Mouse (Mus musculus) forebrain, embryonic 10.5 days (tissue): ENCODE results near the gene Plekha5. TPM values are rescaled to one million over a fixed set of nuclear protein-coding genes. Genes with fewer than 3 reads are reported as not detected.

Experiments
- DNase-seq: peaks from one replicate; pipeline ENCODE4 v3.0.0-alpha.2; 2017; ENCODE audit warnings: low spot score; ENCODE audit errors: extremely low spot score
- H3K27ac ChIP-seq: fragments of 300-500 bp; sonication (generic); 2 replicates; pipeline ENCODE4 v1.5.1; 2016; ENCODE audit warnings: mild to moderate bottlenecking
- H3K27me3 ChIP-seq: fragments of 300-500 bp; sonication (generic); 2 replicates; pipeline ENCODE4 v1.6.1; 2016; ENCODE audit warnings: mild to moderate bottlenecking; ENCODE audit not compliant: poor library complexity, severe bottlenecking
- H3K36me3 ChIP-seq: fragments of 300-500 bp; sonication (generic); replicated peaks from 2 replicates; pipeline ENCODE4 v1.6.1; 2016; ENCODE audit warnings: mild to moderate bottlenecking, moderate library complexity
- H3K4me1 ChIP-seq: fragments of 300-500 bp; sonication (generic); 2 replicates; pipeline ENCODE4 v1.6.1; 2016
- H3K4me3 ChIP-seq: fragments of 300-500 bp; sonication (generic); 2 replicates; pipeline ENCODE4 v1.5.1; 2016; ENCODE audit warnings: mild to moderate bottlenecking, moderate library complexity
- H3K9me3 ChIP-seq: fragments of 300-500 bp; sonication (generic); 2 replicates; pipeline ENCODE4 v1.6.1; 2016; ENCODE audit warnings: mild to moderate bottlenecking, moderate library complexity
- WGBS: fragments of 180-500 bp; shearing (Covaris S2); methylation state at CpG from one replicate; pipeline ENCODE4 v1.1.7; 2016; 5-methylcytosine and 5-hydroxymethylcytosine counted together
- polyA plus RNA-seq: library from polyadenylated mRNA; unstranded; fragments of >200 nt; fragmentation: Nextera tagmentation; extraction: Ambion mirVana; gene quantifications from 2 replicates; pipeline ENCODE4 v1.2.1, GENCODE M21; 2016

The Plekha5 gene
- polyA plus RNA-seq, 1 experiment from 2014 or later = 46.0 TPM

DNA sequence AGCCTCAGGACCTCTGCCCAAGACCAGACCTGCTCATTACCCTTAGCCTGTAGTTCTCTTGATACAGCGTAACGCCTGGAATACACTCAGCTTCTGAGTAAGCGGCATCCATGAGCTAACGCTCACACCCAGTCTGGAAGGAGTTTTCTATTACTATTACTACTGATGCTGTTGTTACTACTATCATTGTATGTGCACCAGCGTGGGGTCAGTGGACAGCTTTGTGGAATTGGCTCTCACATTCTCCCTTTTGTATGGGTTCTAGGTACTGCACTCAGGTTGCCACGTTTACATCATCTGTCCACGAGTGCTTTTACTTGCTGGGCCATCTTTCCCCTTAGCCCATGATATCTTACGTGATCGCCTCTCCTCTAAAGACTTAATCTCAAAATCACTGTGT, 8.5 kb downstream of the Plekha5 start:
- 95% methylated on average over 9 of the region's 9 CpGs for WGBS
- Histone ChIP-seq H3K4me3 (no peak overlapping the region), H3K36me3 (peaks cover 86% of the 10 kb centered on the region), H3K4me1 (no peaks in the 10 kb centered on the region), H3K27ac (no peak overlapping the region), H3K9me3 (no peaks in the 10 kb centered on the region; the same call in 1 of the 2 replicates), H3K27me3 (no peaks in the 10 kb centered on the region)
- DNase-seq = no peak

DNA sequence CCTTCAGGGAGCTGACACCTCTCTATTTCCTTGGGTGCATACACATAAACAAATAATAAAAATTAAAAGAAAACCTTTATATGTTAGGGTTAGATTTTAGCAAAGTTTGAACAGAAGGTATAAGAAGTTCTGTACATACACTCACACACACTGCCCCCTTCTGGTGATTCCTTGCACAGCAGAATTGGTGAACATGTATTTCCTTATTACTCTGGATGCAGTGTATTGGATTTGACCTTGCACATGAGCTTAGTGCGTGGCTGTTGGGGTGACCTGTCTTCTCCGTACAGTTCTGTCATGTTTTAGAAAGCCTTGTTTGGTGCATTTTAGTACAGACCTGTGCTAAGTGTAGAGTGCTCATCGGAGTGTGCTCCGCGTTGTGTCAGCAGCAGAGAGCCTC, 19.5 kb downstream of the Plekha5 start:
- 93% methylated on average over 5 of the region's 5 CpGs for WGBS
- Histone ChIP-seq H3K9me3 (no peaks in the 10 kb centered on the region), H3K4me3 (no peak overlapping the region), H3K36me3 (peaks cover 13% of the 10 kb centered on the region), H3K27ac (no peak overlapping the region), H3K4me1 (peaks cover 42% of the 10 kb centered on the region), H3K27me3 (no peaks in the 10 kb centered on the region)
- peak; percentile 37 for DNase-seq

DNA sequence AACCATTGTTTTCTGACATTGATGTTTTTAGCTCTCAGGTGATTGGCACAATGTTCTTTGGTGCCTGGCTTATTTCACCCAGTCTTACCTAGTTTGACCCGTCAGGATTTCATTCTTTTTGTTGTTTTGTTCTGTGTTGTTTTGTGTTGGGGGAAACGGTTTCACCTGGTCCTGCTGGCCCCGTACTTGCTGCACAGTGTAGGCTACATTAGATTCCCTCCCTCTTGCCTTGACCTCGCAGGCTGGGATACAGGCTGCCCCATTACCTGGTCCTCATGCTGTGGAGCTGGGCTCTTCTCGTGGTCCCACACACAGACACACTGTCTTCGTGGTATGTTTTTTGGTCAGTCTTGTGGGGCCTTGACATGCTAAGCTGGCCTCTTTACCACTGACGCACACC, 20.3 kb downstream of the Plekha5 start:
- WGBS = 64% methylated on average over 7 of the region's 7 CpGs
- no peak for DNase-seq
- no peak overlapping the region for H3K4me3 ChIP-seq
- peaks cover 18% of the 10 kb centered on the region for H3K36me3 ChIP-seq
- H3K27ac ChIP-seq = 0 out of 2 replicates have a peak overlapping the region, but pooled peaks have one; percentile 77
- no peaks in the 10 kb centered on the region for H3K9me3 ChIP-seq
- H3K27me3 ChIP-seq = no peaks in the 10 kb centered on the region
- H3K4me1 ChIP-seq = peaks cover 39% of the 10 kb centered on the region

DNA sequence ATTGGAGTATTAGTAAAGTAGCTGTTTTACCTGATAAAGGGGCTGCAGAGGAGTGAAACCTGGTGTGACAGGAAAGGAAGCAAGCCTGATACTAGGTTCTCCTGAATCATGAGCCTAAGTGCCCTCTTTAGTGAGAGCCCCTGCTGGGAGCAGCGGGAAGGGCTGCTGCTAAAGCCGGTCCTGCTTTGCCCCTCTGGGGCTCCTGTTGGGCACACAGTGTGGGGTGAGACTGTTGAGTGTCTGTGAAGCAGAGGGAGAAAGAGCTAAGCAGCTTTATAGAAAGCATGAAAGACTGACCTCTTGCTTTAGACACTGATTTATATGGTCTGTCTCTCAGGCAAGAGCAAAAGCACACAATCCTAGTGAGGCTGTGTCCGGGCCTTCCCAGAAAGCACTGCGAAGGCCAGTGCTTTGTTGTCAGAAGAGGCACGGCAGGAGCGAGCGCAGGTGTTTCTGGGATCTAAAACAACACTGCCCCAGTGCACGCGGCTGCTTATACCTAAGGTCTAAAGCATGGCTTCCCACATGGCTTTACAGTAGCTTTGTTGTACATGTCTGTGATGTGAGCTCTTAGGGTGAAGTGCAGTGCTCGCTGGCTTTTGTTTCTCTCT, 21.1 kb downstream of the Plekha5 start:
- Histone ChIP-seq H3K27ac (peak overlapping the region; percentile 77), H3K4me1 (peaks cover 33% of the 10 kb centered on the region), H3K4me3 (peak overlapping the region; percentile 20; the same call in 1 of the 2 replicates), H3K27me3 (no peaks in the 10 kb centered on the region), H3K36me3 (peaks cover 23% of the 10 kb centered on the region), H3K9me3 (no peaks in the 10 kb centered on the region)
- 22% methylated on average over 10 of the region's 10 CpGs for WGBS
- DNase-seq = no peak

DNA sequence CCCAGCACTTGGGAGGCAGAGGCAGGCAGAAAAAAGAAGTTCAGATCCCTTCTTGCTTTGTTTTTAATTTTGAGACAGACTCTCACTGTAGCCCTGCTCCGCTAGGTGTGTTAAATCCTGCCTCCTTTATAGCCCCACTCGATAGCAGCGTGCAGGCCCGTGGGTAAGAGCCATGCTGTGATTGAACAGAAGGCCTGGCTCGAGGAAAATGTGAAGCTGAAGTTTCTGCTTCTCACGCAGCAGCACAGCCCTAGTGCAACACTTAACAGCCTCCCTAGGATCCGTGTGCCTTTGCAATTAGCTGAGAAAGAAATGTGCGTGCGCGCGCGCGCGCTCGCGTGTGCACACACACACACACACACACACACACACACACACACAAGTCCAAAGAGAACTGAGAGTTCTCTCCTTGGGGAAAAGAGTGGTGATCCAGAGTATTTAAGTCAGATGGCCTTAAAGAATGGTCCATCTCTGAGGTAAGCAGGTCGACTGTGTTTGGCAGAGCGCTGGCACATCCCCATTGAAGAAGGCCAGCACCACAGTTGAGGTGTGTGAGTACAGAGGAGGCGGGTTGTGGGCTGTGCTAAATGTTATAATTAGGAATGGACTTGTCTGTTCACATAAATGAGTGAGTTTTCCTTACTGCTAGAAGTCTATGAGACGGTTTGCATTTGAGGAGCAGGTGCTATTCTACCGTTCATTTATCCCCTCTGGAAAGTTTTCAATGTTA, 24.3 kb downstream of the Plekha5 start:
- no peaks in the 10 kb centered on the region for H3K9me3 ChIP-seq
- WGBS = 93% methylated on average over 21 of the region's 21 CpGs
- peaks cover 43% of the 10 kb centered on the region for H3K36me3 ChIP-seq
- H3K27ac ChIP-seq = no peak overlapping the region
- no peak for DNase-seq
- peaks cover 22% of the 10 kb centered on the region for H3K4me1 ChIP-seq
- H3K4me3 ChIP-seq = no peak overlapping the region
- no peaks in the 10 kb centered on the region for H3K27me3 ChIP-seq

DNA sequence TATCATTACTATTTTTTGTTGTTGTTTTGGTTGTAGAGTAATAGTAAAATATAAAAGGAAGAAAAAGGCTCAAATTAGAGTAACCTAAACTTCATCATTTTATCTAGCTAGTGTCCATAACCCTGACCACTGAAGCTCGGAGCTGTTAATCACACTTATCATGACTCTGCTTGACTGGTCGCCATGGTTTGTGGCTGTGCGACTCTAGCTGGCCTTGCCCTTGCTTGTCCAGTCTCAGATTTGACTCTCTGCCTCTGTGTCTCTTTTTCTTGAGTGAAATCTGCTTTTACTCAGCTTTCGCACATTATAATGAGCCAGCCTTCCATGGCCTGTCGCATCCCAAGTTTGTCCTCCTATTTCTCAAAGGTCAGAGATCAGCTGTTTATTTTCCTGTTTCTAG, 26.8 kb downstream of the Plekha5 start:
- no peak overlapping the region for H3K27ac ChIP-seq
- WGBS = 95% methylated on average over 5 of the region's 5 CpGs
- no peak for DNase-seq

DNA sequence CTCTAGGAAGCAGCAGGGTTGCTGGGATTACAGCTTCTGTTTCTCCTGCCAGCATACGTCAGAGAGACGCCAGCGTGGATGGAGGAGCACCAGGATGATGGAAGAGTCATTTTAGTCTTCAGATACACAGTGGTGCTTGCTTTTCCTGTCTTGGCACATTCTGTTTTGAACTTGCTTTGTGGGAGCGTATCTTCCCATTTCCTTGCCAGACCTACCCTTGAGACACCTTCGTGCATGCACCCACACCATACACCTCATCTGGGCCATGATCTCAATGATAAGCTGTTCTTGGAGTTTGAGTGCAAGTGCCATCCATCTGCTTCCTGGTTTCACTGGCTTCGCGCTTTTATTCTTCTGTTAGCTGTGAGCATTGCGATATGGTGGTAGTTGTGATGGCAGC, 28.9 kb downstream of the Plekha5 start:
- DNase-seq = no peak
- Histone ChIP-seq H3K27me3 (no peaks in the 10 kb centered on the region), H3K4me3 (no peak overlapping the region), H3K9me3 (no peaks in the 10 kb centered on the region), H3K36me3 (peaks cover 53% of the 10 kb centered on the region), H3K4me1 (no peaks in the 10 kb centered on the region), H3K27ac (no peak overlapping the region)
- 94% methylated on average over 8 of the region's 8 CpGs for WGBS

More for the DNA sequence above, 26.8 kb downstream of the Plekha5 start:
- H3K4me1 ChIP-seq = no peaks in the 10 kb centered on the region
- no peak overlapping the region for H3K4me3 ChIP-seq
- no peaks in the 10 kb centered on the region for H3K27me3 ChIP-seq
- H3K36me3 ChIP-seq = peaks cover 49% of the 10 kb centered on the region
- H3K9me3 ChIP-seq = no peaks in the 10 kb centered on the region

DNA sequence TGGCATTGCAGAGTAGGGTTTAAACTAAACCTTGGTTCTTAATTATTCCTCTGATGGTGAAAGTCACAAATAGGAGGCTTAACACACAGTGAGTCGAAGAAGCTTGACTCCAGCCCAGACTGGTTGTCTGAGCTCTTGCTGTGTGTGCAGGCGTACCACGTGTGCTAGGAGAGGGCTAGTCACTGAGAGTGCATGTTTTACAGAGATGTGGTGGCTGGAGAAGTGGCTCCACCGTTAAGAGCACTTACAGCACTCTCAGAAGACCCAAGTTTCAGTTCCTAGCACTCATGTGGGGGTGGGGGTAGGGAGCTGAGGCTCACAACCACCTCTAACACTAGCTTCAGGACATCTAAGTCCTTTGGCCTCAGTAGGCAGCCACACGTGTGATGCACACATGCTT, 29.6 kb downstream of the Plekha5 start:
- no peaks in the 10 kb centered on the region for H3K27me3 ChIP-seq
- no peak overlapping the region for H3K4me3 ChIP-seq
- no peaks in the 10 kb centered on the region for H3K4me1 ChIP-seq
- no peaks in the 10 kb centered on the region for H3K9me3 ChIP-seq
- WGBS = 94% methylated on average over 5 of the region's 5 CpGs
- DNase-seq = no peak
- peaks cover 51% of the 10 kb centered on the region for H3K36me3 ChIP-seq
- H3K27ac ChIP-seq = no peak overlapping the region

DNA sequence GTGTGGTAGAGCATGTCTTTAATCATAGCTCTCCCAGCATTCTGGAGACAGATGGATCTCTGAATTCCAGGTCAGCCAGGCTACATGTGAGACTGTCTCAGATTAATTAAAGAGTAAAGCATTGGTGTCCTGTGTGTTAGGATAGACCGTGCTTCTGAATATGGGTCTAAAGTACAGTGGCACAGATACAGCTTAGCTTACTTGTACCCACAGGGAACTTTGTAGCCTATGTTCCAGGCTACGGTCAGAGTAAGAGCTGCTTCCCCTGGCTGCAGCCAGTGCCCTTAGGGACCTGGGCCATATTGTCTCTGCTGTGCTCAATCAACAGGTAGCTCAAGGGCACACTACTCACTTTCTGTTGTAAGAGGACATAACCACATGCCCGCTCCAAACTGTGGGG, 30.5 kb downstream of the Plekha5 start:
- DNase-seq = no peak
- H3K27me3 ChIP-seq = no peaks in the 10 kb centered on the region
- no peaks in the 10 kb centered on the region for H3K9me3 ChIP-seq
- no peak overlapping the region for H3K4me3 ChIP-seq
- H3K27ac ChIP-seq = no peak overlapping the region
- 95% methylated on average over 3 of the region's 3 CpGs for WGBS
- peaks cover 49% of the 10 kb centered on the region for H3K36me3 ChIP-seq
- H3K4me1 ChIP-seq = no peaks in the 10 kb centered on the region

DNA sequence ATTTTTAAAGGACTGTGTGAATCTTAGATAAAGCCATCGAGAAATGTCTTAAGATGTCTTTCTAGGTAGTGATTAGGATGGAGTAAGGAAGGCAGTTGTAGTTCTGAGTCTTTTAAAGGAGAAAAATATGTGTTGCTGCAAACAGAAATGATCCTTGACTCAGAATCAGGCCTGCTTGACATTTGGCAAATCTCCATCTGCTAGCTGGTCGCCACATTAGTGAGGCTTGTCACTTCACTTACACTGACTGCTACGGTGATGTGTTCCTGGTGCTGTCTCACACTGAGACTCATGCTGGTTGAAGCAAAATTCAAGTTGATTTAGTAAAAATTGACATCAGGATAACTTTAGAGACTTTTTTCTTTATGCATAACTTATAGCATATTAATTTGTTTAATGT, 32.0 kb downstream of the Plekha5 start:
- WGBS = 96% methylated on average over 3 of the region's 3 CpGs
- Histone ChIP-seq H3K4me3 (no peak overlapping the region), H3K27me3 (no peaks in the 10 kb centered on the region), H3K4me1 (no peaks in the 10 kb centered on the region), H3K27ac (no peak overlapping the region), H3K9me3 (no peaks in the 10 kb centered on the region), H3K36me3 (peaks cover 44% of the 10 kb centered on the region)
- DNase-seq = no peak

DNA sequence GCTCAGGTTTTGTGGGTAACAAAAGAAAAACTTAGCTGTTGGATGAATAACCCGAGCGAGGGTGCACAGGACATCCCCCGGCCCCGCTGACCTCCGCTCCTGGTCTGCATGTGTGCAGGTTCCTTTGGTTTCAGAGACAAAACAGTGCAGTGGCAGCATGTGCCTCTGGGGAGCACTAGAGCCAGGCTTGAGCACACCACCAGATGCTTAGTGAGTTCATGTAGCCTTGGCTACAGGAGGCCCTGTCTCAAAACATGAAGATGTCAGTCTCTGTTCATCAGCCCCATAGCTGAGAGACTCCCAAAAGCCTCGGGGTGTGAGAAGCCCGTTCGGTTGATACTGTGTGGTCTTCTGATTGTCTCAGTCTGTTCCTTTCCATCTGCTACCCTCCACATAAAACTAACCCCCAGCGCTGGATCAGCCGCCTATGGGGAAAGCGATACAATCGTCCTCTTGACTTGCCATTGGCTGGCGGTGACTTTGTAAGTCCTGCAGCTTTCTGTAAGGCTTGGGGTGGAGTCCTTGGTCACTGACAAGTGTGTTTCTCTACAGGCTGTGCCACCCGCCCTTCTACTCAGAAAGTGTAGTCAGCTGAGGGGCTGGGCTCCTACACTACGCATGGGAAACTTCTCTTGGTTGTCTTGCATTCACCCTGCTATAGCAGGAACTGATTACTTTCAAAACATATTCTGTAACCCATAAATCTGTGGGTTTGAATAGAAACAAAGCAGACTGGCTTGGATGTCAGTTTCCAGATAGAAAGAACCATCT, 32.7 kb downstream of the Plekha5 start:
- DNase-seq = no peak

DNA sequence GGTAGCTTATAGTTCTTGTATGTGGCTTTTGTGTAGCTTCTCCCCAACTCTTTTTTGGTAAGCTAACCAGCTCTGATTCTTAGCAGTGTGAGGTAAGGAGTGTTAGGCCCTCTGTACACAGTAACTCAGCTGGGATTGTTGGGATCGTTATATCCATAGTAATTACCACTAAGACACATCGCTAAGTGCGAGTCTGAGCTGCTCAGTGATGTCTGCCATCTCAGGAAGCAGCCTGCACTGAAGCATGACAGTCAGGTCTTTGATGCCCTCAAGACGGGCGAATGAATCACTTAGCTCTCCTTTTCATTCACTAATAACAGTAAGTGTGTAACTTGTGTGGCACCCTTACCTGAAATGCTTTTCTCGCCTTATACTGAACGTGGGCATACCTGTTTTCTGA, 36.5 kb downstream of the Plekha5 start:
- DNase-seq = no peak
- peaks cover 37% of the 10 kb centered on the region for H3K36me3 ChIP-seq
- no peaks in the 10 kb centered on the region for H3K9me3 ChIP-seq
- H3K27ac ChIP-seq = no peak overlapping the region
- no peaks in the 10 kb centered on the region for H3K27me3 ChIP-seq
- 90% methylated on average over 7 of the region's 7 CpGs for WGBS
- no peak overlapping the region for H3K4me3 ChIP-seq
- H3K4me1 ChIP-seq = no peaks in the 10 kb centered on the region

More for the DNA sequence above, 32.7 kb downstream of the Plekha5 start:
- no peaks in the 10 kb centered on the region for H3K9me3 ChIP-seq
- no peak overlapping the region for H3K27ac ChIP-seq
- H3K36me3 ChIP-seq = peaks cover 46% of the 10 kb centered on the region
- 93% methylated on average over 15 of the region's 15 CpGs for WGBS
- H3K27me3 ChIP-seq = no peaks in the 10 kb centered on the region
- no peak overlapping the region for H3K4me3 ChIP-seq
- H3K4me1 ChIP-seq = no peaks in the 10 kb centered on the region

DNA sequence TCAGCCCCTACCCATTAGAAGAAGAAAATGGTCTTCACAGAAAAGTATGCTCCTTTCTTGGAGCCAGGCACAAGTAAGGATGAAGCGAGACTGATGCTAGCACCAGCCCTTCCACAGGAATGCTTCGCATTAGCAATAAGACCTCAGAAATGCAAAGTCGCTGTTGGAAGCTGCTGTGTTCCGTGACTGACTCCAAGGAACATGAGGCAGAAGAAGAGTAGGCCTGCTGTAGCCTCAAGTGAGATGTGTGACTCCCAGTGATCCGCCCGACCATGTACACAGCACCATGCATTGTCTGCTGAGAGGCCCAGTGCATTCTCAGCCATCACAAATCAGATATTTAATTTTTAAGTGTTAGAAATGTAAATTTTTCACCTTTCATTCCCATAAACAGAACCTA, 41.0 kb downstream of the Plekha5 start:
- Histone ChIP-seq H3K36me3 (peaks cover 26% of the 10 kb centered on the region), H3K4me1 (peaks cover 8% of the 10 kb centered on the region; the same call in 1 of the 2 replicates), H3K4me3 (no peak overlapping the region), H3K27ac (no peak overlapping the region), H3K27me3 (no peaks in the 10 kb centered on the region), H3K9me3 (no peaks in the 10 kb centered on the region)
- 95% methylated on average over 6 of the region's 6 CpGs for WGBS
- no peak for DNase-seq
